Mouse (Mus musculus) heart, embryonic 14.5 days (tissue): ENCODE data around the gene Efcab11. TPM values are rescaled to one million over a fixed set of nuclear protein-coding genes. Genes with fewer than 3 reads are reported as not detected.

Experiments used
- ATAC-seq: fragments of 200-750 bp; cut with Nextera tagmentation; 2 replicates; pipeline ENCODE4 v1.8.0; 2017; ENCODE audit warnings: low read depth, moderate TSS enrichment; ENCODE audit not compliant: insufficient number of reproducible peaks, insufficient read depth, low FRiP score
- H3K27ac ChIP-seq, 2 experiments: fragments of 200-500 bp in 1 of 2; fragments of 300-500 bp in 1 of 2; sonication (generic) in 1 of 2; replicated peaks in 1 of 2; 2 replicates each; pipeline ENCODE4 v1.5.1; 2012 to 2014; ENCODE audit warnings: low read depth in 2 of 2, low read length in 2 of 2, control low read depth in 1 of 2, mild to moderate bottlenecking in 1 of 2, mixed read lengths in 1 of 2; ENCODE audit not compliant: control insufficient read depth in 1 of 2, insufficient read depth in 1 of 2
- H3K27me3 ChIP-seq: fragments of 300-500 bp; sonication (generic); 2 replicates; pipeline ENCODE4 v1.6.1; 2014; ENCODE audit warnings: mild to moderate bottlenecking, low read length, control low read depth; ENCODE audit not compliant: control insufficient read depth, insufficient read depth
- H3K36me3 ChIP-seq: fragments of 300-500 bp; sonication (generic); 2 replicates; pipeline ENCODE4 v1.6.1; 2014; ENCODE audit warnings: mild to moderate bottlenecking, control low read depth, low read length, mixed read lengths; ENCODE audit not compliant: control insufficient read depth, insufficient read depth
- H3K4me1 ChIP-seq, 2 experiments: fragments of 200-500 bp in 1 of 2; fragments of 300-500 bp in 1 of 2; sonication (generic) in 1 of 2; 2 replicates each; pipeline ENCODE4 v1.6.1; 2012 to 2014; ENCODE audit warnings: low read length in 2 of 2, control low read depth in 1 of 2, mixed read lengths in 1 of 2; ENCODE audit not compliant: control insufficient read depth in 2 of 2, insufficient read depth in 2 of 2
- H3K4me2 ChIP-seq: fragments of 300-500 bp; sonication (generic); 2 replicates; pipeline ENCODE4 v1.6.1; 2014; ENCODE audit warnings: mild to moderate bottlenecking, low read length
- H3K4me3 ChIP-seq, 2 experiments: fragments of 200-500 bp in 1 of 2; fragments of 300-500 bp in 1 of 2; sonication (generic) in 1 of 2; 2 replicates each; pipeline ENCODE4 v1.5.1; 2012 to 2014; ENCODE audit warnings: low read length in 2 of 2, mild to moderate bottlenecking in 2 of 2, control low read depth in 1 of 2, low read depth in 1 of 2, moderate library complexity in 1 of 2; ENCODE audit not compliant: control insufficient read depth in 1 of 2, insufficient read depth in 1 of 2
- H3K9ac ChIP-seq: fragments of 300-500 bp; sonication (generic); 2 replicates; pipeline ENCODE4 v1.6.1; 2014; ENCODE audit warnings: mild to moderate bottlenecking, low read length
- H3K9me3 ChIP-seq: fragments of 300-500 bp; sonication (generic); 2 replicates; pipeline ENCODE4 v1.6.1; 2016; ENCODE audit warnings: low read length, control low read depth; ENCODE audit not compliant: control insufficient read depth
- WGBS: fragments of 180-500 bp; shearing (Covaris S2); extraction: QIAGEN DNeasy Blood & Tissue Kit; methylation state at CpG from one replicate; pipeline ENCODE4 v1.1.7; 2014; 5-methylcytosine and 5-hydroxymethylcytosine counted together
- polyA plus RNA-seq: library from polyadenylated mRNA; unstranded; fragments of >200 nt; fragmentation: Nextera tagmentation; extraction: Ambion mirVana; gene quantifications from 2 replicates; pipeline ENCODE4 v1.2.1, GENCODE M21; 2014

Gene Efcab11
- polyA plus RNA-seq, 1 experiment from 2014 or later = 11.0 TPM

- Histone ChIP-seq H3K4me2 (no peak overlapping the region), H3K27me3 (no peaks in the 10 kb centered on the region), H3K27ac (no peak overlapping the region), H3K9ac (no peak overlapping the region), H3K9me3 (no peaks in the 10 kb centered on the region), H3K4me3 (no peak overlapping the region), H3K36me3 (no peaks in the 10 kb centered on the region), H3K4me1 (no peaks in the 10 kb centered on the region)
- ATAC-seq = no peak
- WGBS = 90% methylated on average over 6 of the region's 6 CpGs
These were observed 118.3 kb downstream of the Efcab11 start for GRCm38 (mm10) chr12:99765979-99766378.

GRCm38 (mm10) chr12:99764053-99764452, 120.2 kb downstream of the Efcab11 start:
- no peaks in the 10 kb centered on the region for H3K36me3 ChIP-seq
- H3K9me3 ChIP-seq = no peaks in the 10 kb centered on the region
- 87% methylated on average over 3 of the region's 3 CpGs for WGBS
- no peaks in the 10 kb centered on the region for H3K4me1 ChIP-seq
- ATAC-seq = no peak
- H3K27ac ChIP-seq = no peak overlapping the region
- no peak overlapping the region for H3K4me2 ChIP-seq
- no peak overlapping the region for H3K4me3 ChIP-seq
- H3K9ac ChIP-seq = no peak overlapping the region
- no peaks in the 10 kb centered on the region for H3K27me3 ChIP-seq

- H3K36me3 ChIP-seq = no peaks in the 10 kb centered on the region
- H3K4me3 ChIP-seq = no peak overlapping the region
- no peak overlapping the region for H3K27ac ChIP-seq
- no peaks in the 10 kb centered on the region for H3K27me3 ChIP-seq
- no peak overlapping the region for H3K9ac ChIP-seq
- WGBS = 68% methylated on average over 15 of the region's 15 CpGs
- no peaks in the 10 kb centered on the region for H3K9me3 ChIP-seq
- no peak overlapping the region; the same call in 1 of the 2 replicates for H3K4me2 ChIP-seq
- H3K4me1 ChIP-seq = peaks cover 0 to 3% of the 10 kb centered on the region in 2 experiments; a peak in 2 of 4 replicates
- ATAC-seq = no peak
These were observed 126.3 kb downstream of the Efcab11 start for GRCm38 (mm10) chr12:99757754-99758526.

- Histone ChIP-seq H3K9me3 (no peaks in the 10 kb centered on the region), H3K36me3 (no peaks in the 10 kb centered on the region), H3K4me3 (no peak overlapping the region), H3K9ac (no peak overlapping the region), H3K4me2 (no peak overlapping the region), H3K27me3 (no peaks in the 10 kb centered on the region), H3K4me1 (peaks cover 0 to 3% of the 10 kb centered on the region in 2 experiments; a peak in 2 of 4 replicates), H3K27ac (no peak overlapping the region)
- 76% methylated on average over 18 of the region's 18 CpGs for WGBS
- ATAC-seq = no peak
These were observed 127.1 kb downstream of the Efcab11 start for GRCm38 (mm10) chr12:99756914-99757687.

- H3K9me3 ChIP-seq = no peaks in the 10 kb centered on the region
- H3K36me3 ChIP-seq = no peaks in the 10 kb centered on the region
- peaks cover 0 to 3% of the 10 kb centered on the region in 2 experiments; a peak in 2 of 4 replicates for H3K4me1 ChIP-seq
- H3K4me3 ChIP-seq = no peak overlapping the region
- no peak for ATAC-seq
- H3K4me2 ChIP-seq = no peak overlapping the region
- 87% methylated on average over 9 of the region's 9 CpGs for WGBS
- no peak overlapping the region for H3K27ac ChIP-seq
- no peaks in the 10 kb centered on the region for H3K27me3 ChIP-seq
- no peak overlapping the region for H3K9ac ChIP-seq
These were observed 128.0 kb downstream of the Efcab11 start for GRCm38 (mm10) chr12:99756213-99756612.

- Histone ChIP-seq H3K27me3 (no peaks in the 10 kb centered on the region), H3K27ac (no peak overlapping the region), H3K36me3 (no peaks in the 10 kb centered on the region), H3K9ac (no peak overlapping the region), H3K9me3 (no peaks in the 10 kb centered on the region), H3K4me1 (peaks cover 0 to under 1% of the 10 kb centered on the region in 2 experiments; a peak in 2 of 4 replicates), H3K4me2 (no peak overlapping the region), H3K4me3 (no peak overlapping the region)
- no peak for ATAC-seq
- 56% methylated on average over 11 of the region's 11 CpGs for WGBS
These were observed 131.3 kb downstream of the Efcab11 start for GRCm38 (mm10) chr12:99752986-99753385.

GRCm38 (mm10) chr12:99749391-99749790, 134.8 kb downstream of the Efcab11 start:
- Histone ChIP-seq H3K4me1 (no peaks in the 10 kb centered on the region), H3K36me3 (no peaks in the 10 kb centered on the region), H3K27ac (no peak overlapping the region), H3K9me3 (no peaks in the 10 kb centered on the region), H3K4me3 (no peak overlapping the region), H3K4me2 (no peak overlapping the region), H3K27me3 (no peaks in the 10 kb centered on the region), H3K9ac (no peak overlapping the region)
- ATAC-seq = no peak
- 43% methylated on average over 3 of the region's 3 CpGs for WGBS
